Mouse (Mus musculus): ENCODE results near the gene Inpp5b. TPM values are rescaled to one million over a fixed set of nuclear protein-coding genes. Genes with fewer than 3 reads are reported as not detected.
"Not testable (repeated sequence)": the region's sequence is repeated elsewhere in the genome, so short reads cannot be mapped to it uniquely, and the experiment has no call there.

The Inpp5b gene
- total RNA-seq, 1 experiment from 2014 or later = 50.2 TPM

DNA sequence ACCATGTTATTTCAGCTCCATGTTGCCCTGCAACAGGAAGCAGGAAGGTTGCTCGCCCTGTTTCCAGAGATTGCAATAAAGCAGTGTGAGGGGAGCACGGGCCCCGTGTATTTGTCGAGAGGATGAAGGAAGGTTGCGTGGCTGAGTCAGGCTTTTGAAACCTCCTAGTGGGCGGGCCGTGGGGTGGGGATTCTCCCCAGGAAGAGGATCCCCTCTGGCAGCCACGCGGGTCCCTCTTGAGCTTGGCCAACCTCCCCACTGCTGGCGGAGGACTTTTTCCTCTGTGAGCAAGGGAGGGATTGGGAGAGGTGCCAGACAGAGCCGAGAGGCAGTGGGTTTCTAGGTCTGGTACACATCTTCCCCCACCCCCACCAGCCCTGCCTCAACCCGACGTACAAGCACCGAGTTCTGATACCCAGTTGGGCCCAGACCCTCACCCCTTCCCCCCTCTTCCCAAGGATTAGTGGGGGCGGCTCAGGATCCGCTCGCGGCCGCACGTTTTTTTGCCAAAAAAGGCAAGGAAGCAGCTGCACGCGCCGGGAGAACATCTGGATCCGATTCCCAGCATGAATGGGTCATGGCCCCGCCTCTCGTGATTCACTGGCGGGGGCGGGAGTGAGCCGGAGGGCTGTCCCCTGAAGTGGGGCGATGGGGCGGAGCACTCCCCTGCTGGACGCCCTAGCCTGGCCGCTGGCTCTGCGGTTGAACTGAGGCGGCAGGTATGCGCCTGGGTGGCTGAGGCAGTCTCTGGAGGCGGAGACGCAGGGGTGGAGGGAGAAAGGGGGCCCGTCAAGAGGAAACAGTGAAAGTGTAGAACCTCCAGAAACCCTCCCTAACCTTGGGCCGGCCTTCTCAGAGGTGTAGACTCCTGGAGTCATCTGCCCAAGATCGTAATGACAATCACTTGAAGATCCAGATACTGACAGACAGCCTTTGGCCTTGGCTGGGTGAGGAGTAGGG lies 32.9 kb upstream of the Inpp5b start:
- ATAC-seq (replicated peaks; ENCODE audit: low read depth, poor library complexity, severe bottlenecking) = peak; percentile 68

DNA sequence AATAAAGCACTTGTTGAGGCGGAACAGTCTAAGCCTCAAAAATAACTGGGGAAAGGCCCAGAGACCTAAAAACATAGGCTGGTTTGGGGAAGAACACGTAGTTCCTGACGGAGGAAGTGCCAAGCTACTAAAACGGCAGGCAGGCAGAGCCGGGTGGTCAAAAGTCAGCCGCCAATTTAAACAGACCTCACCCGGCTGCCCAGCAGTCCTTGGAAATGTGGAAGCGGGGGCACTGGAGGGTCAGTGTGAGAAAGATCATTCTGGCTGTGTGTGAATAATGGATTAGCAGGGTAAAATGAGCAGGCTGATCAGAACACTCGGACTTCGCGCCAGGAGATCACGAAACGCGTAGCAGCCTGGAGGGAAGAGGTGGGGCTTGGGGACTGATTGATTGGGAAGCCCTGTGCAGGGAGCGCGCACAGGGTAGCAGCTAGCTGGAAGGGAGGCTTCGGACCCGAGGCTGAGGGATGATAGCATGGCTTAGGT lies 31.6 kb upstream of the Inpp5b start:
- ATAC-seq (replicated peaks; ENCODE audit: low read depth, poor library complexity, severe bottlenecking) = no peak

DNA sequence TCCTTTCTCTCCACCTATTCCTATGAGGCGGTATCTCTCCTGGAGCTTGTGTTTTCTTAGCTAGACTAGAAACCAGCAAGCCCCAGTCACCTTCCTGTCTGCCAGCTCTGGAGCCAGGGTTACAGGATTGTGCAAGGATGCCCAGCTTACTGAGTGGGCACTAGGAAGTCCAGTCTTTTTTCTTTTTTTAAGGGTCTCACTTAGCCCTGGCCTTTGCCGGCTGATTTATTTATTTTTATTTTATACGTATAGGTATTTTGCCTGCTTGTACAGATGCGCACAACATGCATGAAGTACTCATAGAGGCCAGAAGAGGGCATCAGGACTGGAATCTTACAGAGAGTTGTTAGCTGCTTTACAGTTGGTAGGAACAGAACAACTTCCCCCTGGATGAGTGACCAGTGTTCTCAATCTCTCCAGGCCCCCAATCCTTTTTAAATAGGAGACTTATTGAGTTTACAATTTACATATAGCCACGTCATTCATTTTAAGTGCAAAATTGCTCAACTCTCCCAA lies 30.8 kb upstream of the Inpp5b start:
- peak; percentile 34 for ATAC-seq (replicated peaks; ENCODE audit: low read depth, poor library complexity, severe bottlenecking)

DNA sequence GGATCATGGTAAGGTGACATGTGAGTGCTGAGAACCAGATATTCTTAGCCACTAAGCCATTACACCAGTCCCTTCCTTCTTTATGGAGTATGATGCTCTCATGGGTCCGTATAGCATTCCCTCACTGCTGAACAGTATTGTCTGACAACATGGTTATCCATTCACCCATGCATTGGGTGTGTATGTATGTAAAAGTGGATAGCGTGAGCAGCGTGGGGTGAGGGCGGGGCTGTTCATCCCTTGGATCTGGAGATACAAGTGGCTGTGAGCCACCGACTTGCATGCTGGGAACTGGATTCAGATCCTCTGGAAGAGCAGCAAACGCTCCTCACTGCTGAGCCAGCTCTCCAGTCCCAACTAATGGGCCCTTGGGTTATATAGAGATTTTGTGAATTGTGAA lies 29.0 kb upstream of the Inpp5b start:
- ATAC-seq (replicated peaks; ENCODE audit: low read depth, poor library complexity, severe bottlenecking) = no peak

DNA sequence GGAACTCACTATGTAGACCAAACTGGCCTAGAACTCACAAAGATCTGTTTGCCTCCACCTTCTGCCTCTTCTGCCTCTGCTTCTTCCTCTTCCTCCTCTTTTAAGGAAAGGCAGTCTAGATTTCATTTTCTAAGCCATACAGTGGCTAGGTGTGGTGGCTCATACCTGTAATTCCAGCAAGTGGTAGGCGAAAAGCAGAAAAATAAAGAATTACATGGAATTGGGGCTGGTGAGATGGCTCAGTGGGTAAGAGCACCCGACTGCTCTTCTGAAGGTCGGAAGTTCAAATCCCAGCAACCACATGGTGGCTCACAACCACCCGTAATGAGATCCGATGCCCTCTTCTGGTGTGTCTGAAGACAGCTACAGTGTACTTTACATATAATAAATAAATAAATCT lies 27.8 kb upstream of the Inpp5b start:
- not testable (repeated sequence) for ATAC-seq (replicated peaks; ENCODE audit: low read depth, poor library complexity, severe bottlenecking)

DNA sequence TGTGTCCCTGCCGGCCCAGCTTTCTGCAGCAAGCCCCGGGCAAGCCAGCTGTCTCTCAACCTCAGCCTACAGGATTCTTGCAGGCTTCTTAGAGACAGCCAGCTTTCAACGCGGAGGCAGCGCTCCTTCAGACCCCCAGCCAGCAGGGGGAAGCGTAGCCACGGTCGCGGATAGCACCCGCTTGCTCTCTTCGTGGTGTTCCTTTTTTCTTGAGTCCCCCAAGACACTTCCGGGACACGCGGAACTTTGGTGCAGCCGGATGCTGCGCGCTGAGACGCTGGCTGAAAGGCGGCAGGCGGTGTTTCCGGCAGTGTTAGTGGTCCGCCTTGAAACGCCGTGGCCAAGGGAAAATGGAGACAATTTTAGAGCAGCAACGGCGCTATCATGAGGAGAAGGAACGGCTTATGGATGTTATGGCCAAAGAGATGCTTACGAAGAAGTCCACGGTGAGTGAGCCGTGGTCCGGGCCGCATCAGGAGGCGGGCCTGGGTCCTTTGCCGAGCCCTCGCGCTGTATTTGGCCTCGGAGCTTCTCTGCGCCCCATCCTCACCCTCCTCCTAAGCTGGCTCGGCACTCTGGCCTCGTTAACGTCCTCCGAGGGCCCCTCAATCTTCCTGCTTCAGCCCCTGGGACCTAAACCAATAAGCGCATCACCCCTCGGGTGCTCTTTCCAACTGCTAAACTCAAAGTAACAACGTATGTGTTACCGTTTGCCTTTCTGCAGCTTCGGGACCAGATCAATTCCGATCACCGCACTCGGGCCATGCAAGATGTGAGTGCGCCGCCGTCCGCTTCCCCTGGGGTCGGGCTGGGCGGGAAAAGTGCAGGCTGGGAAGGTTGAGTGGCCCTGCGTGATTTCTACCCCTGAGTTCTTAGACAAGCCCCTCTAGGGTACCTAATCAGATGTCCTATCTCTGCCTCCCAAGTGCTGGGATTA lies 26.8 kb upstream of the Inpp5b start, which contains the start of gene Sf3a3:
Sf3a3 (plus strand) TSS at position 232 of the 937 bp plus-strand sequence.
- peak; percentile 92 for ATAC-seq (replicated peaks; ENCODE audit: low read depth, poor library complexity, severe bottlenecking)

- ATAC-seq (replicated peaks; ENCODE audit: low read depth, poor library complexity, severe bottlenecking) = no peak
Measured at GRCm38 (mm10) chr4:124719101-124719500, 22.5 kb upstream of the Inpp5b start.

DNA sequence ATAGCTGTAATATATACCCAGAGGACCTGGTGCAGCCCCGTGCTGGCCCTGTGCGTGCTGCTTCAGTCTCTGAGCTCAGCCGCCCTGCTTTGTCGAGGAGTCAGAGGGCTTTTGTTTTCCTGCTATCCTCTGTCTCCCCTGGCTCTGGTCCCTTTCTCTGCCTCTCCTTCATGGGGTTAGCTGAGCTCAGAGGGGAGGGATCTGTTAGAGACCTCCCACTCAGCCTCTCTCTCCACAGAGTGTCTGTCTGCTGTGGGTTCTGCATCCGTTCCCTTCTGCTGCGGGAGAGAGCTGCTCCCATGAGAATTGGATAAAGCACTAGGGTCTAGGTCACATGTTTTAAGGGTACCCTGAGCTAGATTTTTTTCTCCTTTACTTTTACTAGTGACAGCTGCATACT lies 15.5 kb upstream of the Inpp5b start:
- ATAC-seq (replicated peaks; ENCODE audit: low read depth, poor library complexity, severe bottlenecking) = no peak

DNA sequence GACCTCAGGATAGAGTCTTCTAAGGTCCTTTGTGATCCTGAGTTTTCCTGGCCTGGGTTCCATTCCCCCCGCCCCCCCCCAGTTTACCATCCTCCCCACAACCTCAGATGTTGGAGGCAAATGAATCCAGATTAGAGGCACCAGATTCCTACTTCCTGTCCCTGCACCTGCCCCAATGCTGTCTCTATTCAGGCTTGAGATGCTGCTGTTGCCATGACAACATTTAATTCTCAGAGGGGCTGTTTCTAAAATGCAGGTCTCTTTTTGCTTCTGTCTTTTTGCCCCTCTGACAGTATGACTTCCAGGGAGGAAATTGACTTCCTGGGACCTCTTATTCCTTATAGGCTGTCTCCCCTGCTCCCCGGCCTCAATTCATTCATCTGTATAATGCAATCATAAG lies 4.7 kb upstream of the Inpp5b start:
- ATAC-seq (replicated peaks; ENCODE audit: low read depth, poor library complexity, severe bottlenecking) = no peak

DNA sequence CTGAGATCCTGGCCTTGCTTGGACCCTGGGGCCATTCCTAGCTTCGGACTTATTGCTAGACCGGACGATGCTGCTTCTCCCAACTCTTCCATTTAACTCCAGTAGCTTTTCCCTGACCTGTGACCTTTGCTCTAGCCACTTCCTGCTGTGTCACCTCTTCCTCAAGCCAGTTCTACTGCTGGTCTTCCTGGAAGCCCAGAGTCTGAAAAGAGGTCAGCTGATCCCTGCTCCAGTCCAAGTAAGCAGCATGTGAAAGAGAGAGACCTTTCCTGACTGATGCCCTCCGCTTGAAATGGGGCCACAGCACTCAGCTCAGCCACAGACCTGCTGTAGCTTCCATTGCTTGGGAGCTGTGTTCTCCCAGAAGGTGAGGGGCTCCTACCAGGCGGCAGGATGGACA lies 4.2 kb upstream of the Inpp5b start:
- ATAC-seq (replicated peaks; ENCODE audit: low read depth, poor library complexity, severe bottlenecking) = no peak

DNA sequence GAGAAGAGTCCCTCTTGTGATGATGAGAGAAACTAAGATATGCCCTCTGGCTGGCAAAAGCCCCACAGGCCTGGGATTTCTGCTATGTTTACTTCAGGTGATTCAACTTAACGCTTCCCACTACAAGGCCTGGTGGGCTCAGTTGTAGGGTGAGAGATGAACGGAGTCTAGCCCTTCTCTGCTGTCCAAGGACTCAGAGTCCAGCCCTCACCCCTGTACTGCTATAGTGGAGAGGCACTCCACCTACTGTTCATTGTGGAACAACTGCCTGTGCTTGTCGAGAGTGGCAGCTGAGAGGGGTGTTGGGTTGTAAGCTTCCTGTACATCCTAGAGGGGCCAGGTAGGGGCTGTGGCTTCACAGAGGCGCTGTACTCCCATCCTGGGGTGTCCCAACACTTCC lies 3.6 kb upstream of the Inpp5b start:
- ATAC-seq (replicated peaks; ENCODE audit: low read depth, poor library complexity, severe bottlenecking) = 0 out of 2 replicates have a peak, but pooled peaks have one; percentile 9

- no peak for ATAC-seq (replicated peaks; ENCODE audit: low read depth, poor library complexity, severe bottlenecking)
Measured at GRCm38 (mm10) chr4:124738783-124739182, 2.9 kb upstream of the Inpp5b start.

- ATAC-seq (replicated peaks; ENCODE audit: low read depth, poor library complexity, severe bottlenecking) = no peak
Measured at GRCm38 (mm10) chr4:124742839-124743238, 1.2 kb downstream of the Inpp5b start.

- ATAC-seq (replicated peaks; ENCODE audit: low read depth, poor library complexity, severe bottlenecking) = no peak
Measured at GRCm38 (mm10) chr4:124746577-124746976, 4.9 kb downstream of the Inpp5b start.

- no peak for ATAC-seq (replicated peaks; ENCODE audit: low read depth, poor library complexity, severe bottlenecking)
Measured at GRCm38 (mm10) chr4:124747851-124748250, 6.2 kb downstream of the Inpp5b start.

- ATAC-seq (replicated peaks; ENCODE audit: low read depth, poor library complexity, severe bottlenecking) = peak; percentile 89
Measured at GRCm38 (mm10) chr4:124751300-124752250, 9.9 kb downstream of the Inpp5b start.

DNA sequence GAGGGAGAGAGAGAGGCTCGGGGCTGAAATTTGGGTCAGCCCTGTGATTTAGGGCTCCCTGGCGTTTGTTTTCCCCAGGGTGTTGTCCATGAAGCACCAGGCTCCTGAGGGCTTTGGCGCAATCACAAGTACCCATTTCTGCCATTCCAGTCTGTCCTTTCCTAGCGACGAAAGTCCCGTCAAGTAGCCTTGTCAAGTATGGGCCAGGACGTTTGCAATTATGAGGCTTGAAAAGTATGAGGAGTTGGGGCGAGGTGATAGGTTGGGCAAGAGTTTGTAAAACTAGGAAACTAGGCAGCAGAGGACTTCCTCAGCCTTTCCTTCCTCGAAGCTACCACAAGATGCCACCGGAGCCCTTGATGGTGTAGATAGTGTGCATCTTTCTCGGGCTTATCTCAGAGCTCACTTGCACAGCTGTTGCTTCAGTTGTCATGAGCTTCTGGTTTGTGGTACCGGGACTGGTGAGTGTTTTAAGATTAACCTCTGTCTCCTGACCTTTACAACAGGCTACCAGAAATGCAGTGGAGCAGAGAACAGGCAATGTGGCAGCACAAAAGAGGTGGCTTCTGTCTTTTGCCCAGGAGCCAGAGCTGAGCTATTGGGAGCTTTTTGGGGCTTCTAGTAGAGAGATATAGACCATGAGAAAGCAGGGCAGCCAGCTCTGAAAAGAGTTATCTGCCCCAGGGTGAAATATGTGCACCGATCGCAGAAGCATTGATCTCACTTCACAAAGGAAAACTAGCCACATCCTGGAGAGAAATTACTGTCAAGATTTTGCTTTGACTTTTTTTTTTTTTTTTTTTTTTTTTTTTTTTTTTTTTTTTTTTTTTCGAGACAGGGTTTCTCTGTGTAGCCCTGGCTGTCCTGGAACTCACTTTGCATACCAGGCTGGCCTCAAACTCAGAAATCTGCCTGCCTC lies 10.9 kb downstream of the Inpp5b start:
- ATAC-seq (replicated peaks; ENCODE audit: low read depth, poor library complexity, severe bottlenecking) = peak; percentile 72

DNA sequence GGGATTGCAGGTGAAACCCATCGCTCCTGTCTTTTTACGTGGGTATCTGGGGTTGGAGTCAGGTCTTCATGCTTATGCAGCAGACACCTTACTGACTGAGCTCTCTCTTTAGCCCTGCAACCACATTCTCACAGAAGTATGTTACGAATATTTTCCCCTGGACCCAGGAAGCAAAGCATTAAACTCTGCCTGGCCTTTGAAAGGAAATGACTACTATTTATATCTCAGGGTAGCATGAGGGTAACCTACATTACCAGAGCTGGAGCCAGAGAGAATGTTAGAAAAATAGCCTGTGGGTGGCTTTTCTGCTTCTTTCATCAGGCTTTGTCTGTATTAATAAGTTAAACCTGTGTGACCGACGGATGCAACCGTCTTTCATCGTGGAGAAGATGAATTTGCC lies 13.9 kb downstream of the Inpp5b start:
- no peak for ATAC-seq (replicated peaks; ENCODE audit: low read depth, poor library complexity, severe bottlenecking)
